Mouse (Mus musculus) retina, postnatal 7 days (tissue): ENCODE data around the gene Rpl27.
"Not testable (repeated sequence)": the region's sequence is repeated elsewhere in the genome, so short reads cannot be mapped to it uniquely, and the experiment has no call there.

Source experiments
- DNase-seq: peaks from one replicate; pipeline ENCODE4 v3.0.0-alpha.2; 2012; ENCODE audit warnings: low read depth, low spot score

Rpl27 gene

GRCm38 (mm10) chr11:101442127-101442693 is at the start of gene Rpl27:
Gene Rpl27, plus strand, starts transcription at chr11:101442298.
- peak; percentile 99 for DNase-seq

GRCm38 (mm10) chr11:101395110-101395509 is 47.0 kb upstream of the Rpl27 start:
- peak; percentile 54 for DNase-seq

GRCm38 (mm10) chr11:101415306-101415705 is 26.8 kb upstream of the Rpl27 start:
- no peak for DNase-seq

- no peak for DNase-seq
Observed at GRCm38 (mm10) chr11:101416433-101417100, 25.5 kb upstream of the Rpl27 start.

- DNase-seq, result peak; percentile 74
Observed at GRCm38 (mm10) chr11:101417101-101417855, 24.8 kb upstream of the Rpl27 start, which contains the start of gene Aarsd1. Gene Aarsd1, minus strand, starts transcription at chr11:101417615.

- DNase-seq, result no peak
Observed at GRCm38 (mm10) chr11:101418991-101419390, 23.1 kb upstream of the Rpl27 start.

GRCm38 (mm10) chr11:101419610-101420009 is 22.5 kb upstream of the Rpl27 start:
- no peak for DNase-seq

GRCm38 (mm10) chr11:101420148-101420547 is 21.9 kb upstream of the Rpl27 start:
- no peak for DNase-seq

- DNase-seq, result no peak
Observed at GRCm38 (mm10) chr11:101424105-101424851, 17.8 kb upstream of the Rpl27 start, which contains the start of gene Gm27029. Gene Gm27029, minus strand, starts transcription at chr11:101424796.

GRCm38 (mm10) chr11:101424925-101425813 is 16.9 kb upstream of the Rpl27 start, which contains the start of the genes Rundc1 and Ptges3l:
Gene Rundc1, plus strand, starts transcription at chr11:101425085.
Gene Ptges3l, minus strand, starts transcription at chr11:101425333.
- DNase-seq, result peak; percentile 95

- DNase-seq, result no peak
Observed at GRCm38 (mm10) chr11:101426165-101426564, 15.9 kb upstream of the Rpl27 start.

GRCm38 (mm10) chr11:101431327-101431726 is 10.8 kb upstream of the Rpl27 start:
- DNase-seq, result no peak

- DNase-seq, result no peak
Observed at GRCm38 (mm10) chr11:101433396-101433795, 8.7 kb upstream of the Rpl27 start.

GRCm38 (mm10) chr11:101435831-101436230 is 6.3 kb upstream of the Rpl27 start:
- no peak for DNase-seq

GRCm38 (mm10) chr11:101436916-101437315 is 5.2 kb upstream of the Rpl27 start:
- no peak for DNase-seq

GRCm38 (mm10) chr11:101438006-101438405 is 4.1 kb upstream of the Rpl27 start:
- not testable (repeated sequence) for DNase-seq

- not testable (repeated sequence) for DNase-seq
Observed at GRCm38 (mm10) chr11:101441450-101442126, 510 bp upstream of the Rpl27 start.

- no peak for DNase-seq
Observed at GRCm38 (mm10) chr11:101442760-101443159, 662 bp downstream of the Rpl27 start.

- DNase-seq, result no peak
Observed at GRCm38 (mm10) chr11:101446319-101446718, 4.2 kb downstream of the Rpl27 start.

GRCm38 (mm10) chr11:101446860-101447259 is 4.8 kb downstream of the Rpl27 start:
- not testable (repeated sequence) for DNase-seq
